Mouse (Mus musculus) erythroblast, embryonic 14.5 days (primary cell): Measurements from ENCODE around the gene Coq2.

Experiments
- GATA1 ChIP-seq: IDR thresholded peaks from 2 replicates; pipeline ENCODE4 v1.6.1; 2012; ENCODE audit warnings: low read length, inconsistent platforms, mixed read lengths
- TAL1 ChIP-seq: IDR thresholded peaks from 3 replicates; pipeline ENCODE4 v1.6.1; 2012; ENCODE audit warnings: low read length, inconsistent platforms, mixed read lengths

DNA sequence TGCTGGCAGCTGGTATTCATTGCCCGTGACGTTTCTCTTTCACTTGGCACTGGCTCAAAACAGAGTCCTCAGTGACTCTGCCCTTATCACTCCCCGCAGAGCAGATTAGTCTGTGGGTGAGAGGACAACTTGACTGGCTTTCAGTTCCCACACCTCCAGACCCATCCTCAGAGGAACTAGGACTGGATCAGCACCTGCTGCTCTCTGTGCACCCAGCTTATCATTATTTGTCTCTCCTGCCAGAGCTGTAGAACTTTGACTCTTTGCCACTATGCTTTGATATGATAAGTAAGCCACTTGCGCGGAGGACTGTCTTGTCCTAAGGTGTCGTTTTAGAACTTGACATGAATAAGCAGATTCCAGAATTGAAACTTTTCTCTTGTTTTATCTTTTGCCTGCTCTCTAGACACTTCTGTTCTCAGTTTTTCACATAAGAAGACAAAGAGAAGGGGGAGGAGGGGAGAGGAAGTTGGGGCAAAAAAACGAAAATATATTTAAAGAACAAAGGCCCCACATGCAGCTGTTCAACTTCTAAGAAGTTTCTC lies 30.9 kb downstream of the Coq2 start:
- TF ChIP-seq GATA1, result peak; percentile 81
- TF ChIP-seq TAL1, result peak; percentile 41; the same call in 2 of the 3 replicates
